Mouse (Mus musculus) C2C12 (cell line): ENCODE results near the gene Lin52. TPM values are rescaled to one million over a fixed set of nuclear protein-coding genes. Genes with fewer than 3 reads are reported as not detected.

ENCODE experiments used
- H3K27me3 ChIP-seq: one replicate; pipeline ENCODE4 v1.6.1; 2011; ENCODE audit not compliant: control insufficient read depth, insufficient read depth, insufficient read length
- H3K36me3 ChIP-seq: one replicate; pipeline ENCODE4 v1.6.1; 2011; ENCODE audit not compliant: control insufficient read depth, insufficient read depth
- H3K4me3 ChIP-seq: one replicate; pipeline ENCODE4 v1.5.1; 2011; ENCODE audit warnings: mild to moderate bottlenecking, control low read depth; ENCODE audit not compliant: poor library complexity, insufficient read depth, severe bottlenecking
- H3K79me2 ChIP-seq: one replicate; pipeline ENCODE4 v1.6.1; 2011; ENCODE audit not compliant: control insufficient read depth, insufficient read depth
- H3K79me3 ChIP-seq: one replicate; pipeline ENCODE4 v1.6.1; 2011; ENCODE audit warnings: low read depth, control low read depth
- H3ac ChIP-seq: one replicate; pipeline ENCODE3; 2011; ENCODE audit warnings: low read depth; ENCODE audit not compliant: control insufficient read depth, insufficient read length
- CEBPB ChIP-seq: IDR thresholded peaks from one replicate; pipeline ENCODE4 v1.6.1; 2011; ENCODE audit warnings: low read depth, mild to moderate bottlenecking, control low read depth, moderate library complexity
- CTCF ChIP-seq: IDR thresholded peaks from one replicate; pipeline ENCODE4 v1.5.1; 2011; ENCODE audit not compliant: control insufficient read depth, insufficient read depth, insufficient read length
- FOSL1 ChIP-seq: IDR thresholded peaks from one replicate; pipeline ENCODE4 v1.8.0; 2011; ENCODE audit warnings: mild to moderate bottlenecking, low read length; ENCODE audit not compliant: poor library complexity, insufficient read depth, severe bottlenecking
- MAX ChIP-seq: IDR thresholded peaks from one replicate; pipeline ENCODE4 v1.6.1; 2011; ENCODE audit warnings: mild to moderate bottlenecking, control low read depth
- MYOD1 ChIP-seq: IDR thresholded peaks from one replicate; pipeline ENCODE4 v1.6.1; 2011; ENCODE audit warnings: low read depth; ENCODE audit not compliant: control insufficient read depth, insufficient read length
- MYOG ChIP-seq: IDR thresholded peaks from one replicate; pipeline ENCODE4 v1.6.1; 2011; ENCODE audit not compliant: control insufficient read depth, insufficient read length; ENCODE audit errors: extremely low read depth
- USF1 ChIP-seq: IDR thresholded peaks from one replicate; pipeline ENCODE4 v1.6.1; 2011; ENCODE audit warnings: low read depth, mild to moderate bottlenecking, control low read depth, moderate library complexity
- polyA plus RNA-seq: library from polyadenylated mRNA; unstranded; fragments of >200 nt; fragmentation: generic; extraction: Trizol; gene quantifications from one replicate; pipeline ENCODE4 v1.2.1, GENCODE M21; 2012; ENCODE audit warnings: missing spikeins

Lin52 gene
- polyA plus RNA-seq, 1 experiment = 2.8 TPM

DNA sequence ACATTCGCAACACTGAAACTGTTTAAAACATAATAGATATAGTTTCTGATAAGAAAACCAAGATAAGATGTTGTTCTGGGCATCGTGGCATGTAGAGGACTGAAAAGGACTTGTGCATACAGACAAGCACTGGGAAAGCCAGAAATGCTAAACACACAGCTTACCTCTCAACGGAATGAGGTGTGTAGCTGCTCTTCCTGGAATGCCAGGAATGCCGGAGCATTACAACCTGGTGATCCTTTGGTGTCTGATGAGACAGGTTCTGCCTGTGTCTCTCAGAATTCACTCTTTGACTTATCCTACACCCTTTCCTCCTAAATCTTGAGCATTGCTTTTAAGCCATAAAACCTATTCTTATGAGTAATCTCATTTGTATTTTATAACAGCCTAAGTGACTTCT lies 8.7 kb upstream of the Lin52 start:
- Histone ChIP-seq H3K79me2 (no peaks in the 10 kb centered on the region), H3K4me3 (no peak overlapping the region), H3K27me3 (peaks cover 13% of the 10 kb centered on the region), H3K79me3 (no peaks in the 10 kb centered on the region), H3ac (no peak overlapping the region), H3K36me3 (no peaks in the 10 kb centered on the region)
- no peak for TF ChIP-seq MYOG
- no peak for TF ChIP-seq MAX
- TF ChIP-seq CTCF = no peak
- TF ChIP-seq MYOD1 = no peak
- TF ChIP-seq CEBPB = no peak
- TF ChIP-seq FOSL1 = no peak
- TF ChIP-seq USF1 = no peak

DNA sequence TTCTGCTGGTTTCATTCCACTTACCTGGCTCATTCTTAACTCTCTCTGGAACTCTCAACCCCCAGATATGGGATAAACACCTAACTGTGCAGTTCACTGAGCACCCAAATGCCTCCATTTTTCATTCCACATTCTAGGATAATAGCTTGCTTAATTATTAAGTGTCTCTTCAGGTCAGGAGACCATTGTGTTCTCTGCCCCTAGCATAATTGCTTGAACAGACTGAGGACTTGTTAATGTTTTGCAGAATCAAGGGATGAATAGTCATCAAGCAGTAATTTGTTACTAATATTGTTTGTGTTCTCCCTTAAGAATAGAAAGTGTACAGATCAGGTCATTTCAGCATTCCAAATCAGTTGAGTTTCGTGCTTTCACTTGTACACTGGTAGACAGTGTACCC lies 3.8 kb upstream of the Lin52 start:
- Histone ChIP-seq H3K4me3 (no peak overlapping the region), H3K79me2 (peaks cover 8% of the 10 kb centered on the region), H3K36me3 (no peaks in the 10 kb centered on the region), H3ac (no peak overlapping the region), H3K27me3 (peaks cover 16% of the 10 kb centered on the region), H3K79me3 (peaks cover 3% of the 10 kb centered on the region)
- TF ChIP-seq CTCF = no peak
- TF ChIP-seq FOSL1 = no peak
- TF ChIP-seq MAX = no peak
- no peak for TF ChIP-seq MYOG
- no peak for TF ChIP-seq MYOD1
- TF ChIP-seq CEBPB = no peak
- TF ChIP-seq USF1 = no peak

DNA sequence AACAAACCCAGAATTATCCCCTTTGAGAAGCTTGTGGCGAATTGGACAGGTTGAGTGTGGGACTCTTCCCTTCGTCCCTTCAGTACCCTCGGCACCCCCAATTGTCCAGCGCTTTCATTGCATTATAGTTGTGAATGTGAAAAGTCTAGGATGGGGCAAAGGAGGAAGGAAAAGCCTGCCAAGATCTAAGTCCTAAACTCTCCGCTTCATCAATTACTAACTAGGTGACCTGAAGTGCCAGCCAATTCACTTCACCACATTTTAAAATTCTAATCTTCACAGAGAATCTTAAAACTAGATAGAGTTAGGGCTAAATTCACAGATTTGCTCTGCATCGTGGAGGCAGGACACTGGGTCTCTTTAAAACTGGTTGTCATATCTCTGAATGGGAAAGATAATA lies 3.0 kb upstream of the Lin52 start:
- Histone ChIP-seq H3K79me3 (peaks cover 10% of the 10 kb centered on the region), H3ac (no peak overlapping the region), H3K36me3 (no peaks in the 10 kb centered on the region), H3K27me3 (peaks cover 16% of the 10 kb centered on the region), H3K4me3 (no peak overlapping the region), H3K79me2 (peaks cover 16% of the 10 kb centered on the region)
- TF ChIP-seq USF1 (no peak), MYOD1 (no peak), FOSL1 (no peak), MAX (no peak), CEBPB (no peak), MYOG (no peak), CTCF (no peak)

DNA sequence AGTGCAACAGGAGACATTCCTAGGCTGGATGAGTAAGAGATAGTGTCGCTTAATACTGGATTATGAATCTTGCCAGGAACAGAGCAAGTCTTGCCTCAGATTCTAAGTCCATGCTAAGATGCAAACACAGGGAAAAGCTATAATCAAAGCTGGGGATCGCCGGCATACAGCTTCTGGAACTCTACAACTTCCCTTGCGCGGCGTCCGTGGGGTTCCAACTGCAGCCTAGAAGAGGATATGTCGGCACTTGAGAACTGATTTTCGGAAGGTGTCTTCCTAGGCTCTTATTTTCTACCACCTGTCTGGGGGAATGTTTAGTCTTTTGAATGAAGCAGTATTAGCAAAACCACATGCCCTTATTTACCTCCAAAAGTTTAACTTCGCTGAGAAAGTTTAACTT lies 1.3 kb upstream of the Lin52 start:
- peaks cover 12% of the 10 kb centered on the region for H3K79me3 ChIP-seq
- peaks cover 16% of the 10 kb centered on the region for H3K27me3 ChIP-seq
- H3K36me3 ChIP-seq = no peaks in the 10 kb centered on the region
- no peak overlapping the region for H3ac ChIP-seq
- H3K4me3 ChIP-seq = no peak overlapping the region
- peaks cover 26% of the 10 kb centered on the region for H3K79me2 ChIP-seq
- TF ChIP-seq CTCF = no peak
- TF ChIP-seq FOSL1 = no peak
- TF ChIP-seq CEBPB = no peak
- no peak for TF ChIP-seq MYOG
- TF ChIP-seq MAX = no peak
- no peak for TF ChIP-seq USF1
- TF ChIP-seq MYOD1 = no peak

DNA sequence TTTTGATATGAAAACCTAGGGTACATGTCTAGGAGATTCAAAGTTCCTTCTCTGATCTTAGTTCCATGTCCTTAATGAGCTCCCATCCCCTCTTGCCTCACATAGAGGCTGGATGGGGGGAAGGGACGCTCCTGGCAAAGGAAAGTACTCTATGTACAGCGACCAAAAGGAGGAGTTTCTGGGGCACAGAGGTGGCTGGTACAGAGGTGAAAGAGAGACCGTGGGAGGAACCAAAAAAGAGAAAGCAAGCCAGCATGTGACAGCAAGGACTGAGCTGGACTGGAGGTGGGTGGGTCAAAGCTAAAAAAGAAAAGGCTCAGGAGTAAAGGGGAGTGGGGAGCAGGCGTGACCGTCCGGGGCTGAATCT lies 888 bp upstream of the Lin52 start:
- TF ChIP-seq CTCF = no peak
- no peak for TF ChIP-seq FOSL1
- TF ChIP-seq CEBPB = no peak
- TF ChIP-seq MYOD1 = no peak
- no peak for TF ChIP-seq MYOG
- no peak for TF ChIP-seq MAX
- no peak for TF ChIP-seq USF1
- peak overlapping the region; percentile 12 for H3ac ChIP-seq
- peaks cover 30% of the 10 kb centered on the region for H3K79me2 ChIP-seq
- peaks cover 13% of the 10 kb centered on the region for H3K79me3 ChIP-seq
- no peaks in the 10 kb centered on the region for H3K36me3 ChIP-seq
- H3K4me3 ChIP-seq = peak overlapping the region; percentile 40
- H3K27me3 ChIP-seq = peaks cover 16% of the 10 kb centered on the region

DNA sequence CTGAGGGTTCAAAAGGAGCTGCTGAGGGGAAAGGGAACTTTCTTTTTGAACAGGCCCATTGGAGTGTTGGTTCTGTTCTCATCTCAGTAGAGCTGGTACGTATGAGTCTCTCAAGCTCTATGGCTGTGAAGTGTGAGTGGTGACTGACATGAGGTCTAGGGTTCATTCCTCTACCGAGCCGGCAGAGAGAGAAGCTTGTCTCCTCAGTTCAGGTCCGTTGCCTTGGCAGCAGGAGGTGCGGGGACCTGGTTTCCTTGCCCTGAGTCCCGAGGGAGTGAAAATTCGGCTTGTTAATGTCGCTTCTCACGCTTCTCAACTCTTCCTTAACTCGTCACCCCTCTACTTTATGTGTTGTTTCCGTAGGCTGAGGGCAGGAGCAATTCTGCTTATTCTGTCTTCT lies 579 bp downstream of the Lin52 start:
- no peaks in the 10 kb centered on the region for H3K36me3 ChIP-seq
- peaks cover 30% of the 10 kb centered on the region for H3K79me2 ChIP-seq
- peak overlapping the region; percentile 83 for H3ac ChIP-seq
- no peak for TF ChIP-seq CEBPB
- no peak for TF ChIP-seq USF1
- no peak for TF ChIP-seq MYOD1
- TF ChIP-seq MAX = no peak
- TF ChIP-seq MYOG = no peak
- no peak for TF ChIP-seq CTCF
- TF ChIP-seq FOSL1 = no peak
- H3K27me3 ChIP-seq = peaks cover 6% of the 10 kb centered on the region
- peaks cover 15% of the 10 kb centered on the region for H3K79me3 ChIP-seq
- peak overlapping the region; percentile 62 for H3K4me3 ChIP-seq
